In genomic region chr6:46675081-46675480, GRCm38 (mm10) we compare ENCODE assay signal across 21 mouse cellular contexts.
DNase-seq lines count a peak whose midpoint lies in the region; ATAC-seq and TF ChIP-seq lines count a peak whose summit lies in the region.
"Had no signal": no experiment of that assay in that cellular context is flagged by ENCODE, and none has a peak within 500 bp of the region (broad histone marks: within the 10 kb centered on the region; RNA-seq: fewer than 3 reads in every experiment).

No protein-coding gene starts in this region.

- no peak overlapping the region for H3K27ac ChIP-seq in embryonic facial prominence, embryonic 14.5 days (replicated peaks; ENCODE audit: low read depth, low read length)
- H3K27ac ChIP-seq in embryonic facial prominence, embryonic 10.5 days (replicated peaks): no peak overlapping the region
- H3K27ac ChIP-seq in hindbrain, postnatal 0 days: no peak overlapping the region
- no peak overlapping the region for H3K27ac ChIP-seq in hindbrain, embryonic 13.5 days
- H3K27ac ChIP-seq: embryonic facial prominence, embryonic 12.5 days; forebrain, embryonic 13.5 days; heart, embryonic 10.5 days; intestine, embryonic 15.5 days had no signal

- H3K4me3 ChIP-seq in embryonic facial prominence, embryonic 14.5 days (ENCODE audit: low read depth, low read length): no peak overlapping the region
- no peak overlapping the region for H3K4me3 ChIP-seq in embryonic facial prominence, embryonic 10.5 days
- H3K4me3 ChIP-seq in hindbrain, postnatal 0 days (ENCODE audit: low read length): no peak overlapping the region
- H3K4me3 ChIP-seq in hindbrain, embryonic 13.5 days: no peak overlapping the region
- H3K4me3 ChIP-seq: embryonic facial prominence, embryonic 12.5 days; forebrain, embryonic 13.5 days; heart, embryonic 10.5 days; intestine, embryonic 15.5 days had no signal

- H3K36me3 ChIP-seq in embryonic facial prominence, embryonic 14.5 days (ENCODE audit: control insufficient read depth, insufficient read depth, low read length): no peaks in the 10 kb centered on the region
- no peaks in the 10 kb centered on the region for H3K36me3 ChIP-seq in embryonic facial prominence, embryonic 10.5 days (replicated peaks)
- H3K36me3 ChIP-seq in hindbrain, postnatal 0 days (ENCODE audit: insufficient read depth, low read length): no peaks in the 10 kb centered on the region
- H3K36me3 ChIP-seq in hindbrain, embryonic 13.5 days: no peaks in the 10 kb centered on the region
- H3K36me3 ChIP-seq: embryonic facial prominence, embryonic 12.5 days; G1E; heart, embryonic 10.5 days; intestine, embryonic 15.5 days had no signal

- no peak for ATAC-seq in embryonic facial prominence, embryonic 14.5 days (ENCODE audit: low read depth)
- ATAC-seq in hindbrain, postnatal 0 days: no peak
- ATAC-seq in hindbrain, embryonic 13.5 days (ENCODE audit: low FRiP score): no peak
- ATAC-seq: CD4-positive, CD25-positive, alpha-beta regulatory T cell, adult 4 months; forebrain, embryonic 13.5 days; intestine, embryonic 15.5 days had no signal

- DNase-seq in embryonic facial prominence, embryonic 14.5 days (ENCODE audit: low spot score): peak; percentile 10
- no peak for DNase-seq in embryonic facial prominence, embryonic 10.5 days (ENCODE audit: low spot score)
- peak; percentile 20 for DNase-seq in hindbrain, postnatal 0 days (ENCODE audit: low spot score)
- DNase-seq in right cerebral cortex, postnatal 25 days: peak; percentile 4
- no peak for DNase-seq in right cerebral cortex, postnatal 4 days
- DNase-seq in frontal cortex, adult 2 months (ENCODE audit: extremely low spot score in 1 of 2, low spot score in 1 of 2): no peak
- DNase-seq: adrenal gland, postnatal 10 days; cerebellum, adult 9-10 months; embryo, embryonic 11 days; gastrocnemius, postnatal 10 days; heart, adult 18-20 months; heart, postnatal 10 days; heart, postnatal 4 days; kidney, adult 18-20 months had no signal

- WGBS in embryonic facial prominence, embryonic 14.5 days: 71% methylated on average over 2 of the region's 2 CpGs
- WGBS in embryonic facial prominence, embryonic 10.5 days: 84% methylated on average over 2 of the region's 2 CpGs
- WGBS in hindbrain, postnatal 0 days: 61% methylated on average over 2 of the region's 2 CpGs
- 81% methylated on average over 2 of the region's 2 CpGs for WGBS in hindbrain, embryonic 13.5 days

- H3K4me2 ChIP-seq in embryonic facial prominence, embryonic 14.5 days (ENCODE audit: low read depth, low read length): no peak overlapping the region
- H3K4me2 ChIP-seq in hindbrain, postnatal 0 days (ENCODE audit: low read depth, low read length): no peak overlapping the region
- H3K4me2 ChIP-seq in hindbrain, embryonic 13.5 days: no peak overlapping the region
- H3K4me2 ChIP-seq: embryonic facial prominence, embryonic 12.5 days; forebrain, embryonic 13.5 days; intestine, embryonic 15.5 days had no signal

- no peaks in the 10 kb centered on the region for H3K9me3 ChIP-seq in embryonic facial prominence, embryonic 14.5 days (ENCODE audit: control insufficient read depth, low read length)
- H3K9me3 ChIP-seq in embryonic facial prominence, embryonic 10.5 days: no peaks in the 10 kb centered on the region
- no peaks in the 10 kb centered on the region for H3K9me3 ChIP-seq in hindbrain, postnatal 0 days (ENCODE audit: low read length)
- no peaks in the 10 kb centered on the region for H3K9me3 ChIP-seq in hindbrain, embryonic 13.5 days
- H3K9me3 ChIP-seq: embryonic facial prominence, embryonic 12.5 days; forebrain, embryonic 13.5 days; G1E; heart, embryonic 10.5 days; intestine, embryonic 15.5 days had no signal

- TF ChIP-seq CTCF in hindbrain, postnatal 0 days (IDR thresholded peaks at IDR 0.05; ENCODE audit: low read depth): no peak

- no peaks in the 10 kb centered on the region for H3K27me3 ChIP-seq in embryonic facial prominence, embryonic 14.5 days (replicated peaks; ENCODE audit: control insufficient read depth, insufficient read depth, low read length)
- no peaks in the 10 kb centered on the region for H3K27me3 ChIP-seq in embryonic facial prominence, embryonic 10.5 days (replicated peaks; ENCODE audit: low read depth, poor library complexity, severe bottlenecking)
- no peaks in the 10 kb centered on the region for H3K27me3 ChIP-seq in hindbrain, postnatal 0 days (ENCODE audit: insufficient read depth, low read length)
- H3K27me3 ChIP-seq in hindbrain, embryonic 13.5 days: no peaks in the 10 kb centered on the region
- H3K27me3 ChIP-seq: embryonic facial prominence, embryonic 12.5 days; forebrain, embryonic 13.5 days; intestine, embryonic 15.5 days had no signal

- H3K4me1 ChIP-seq in embryonic facial prominence, embryonic 14.5 days (ENCODE audit: control insufficient read depth, insufficient read depth, low read length): no peaks in the 10 kb centered on the region
- H3K4me1 ChIP-seq in embryonic facial prominence, embryonic 10.5 days: no peaks in the 10 kb centered on the region
- H3K4me1 ChIP-seq in hindbrain, postnatal 0 days (ENCODE audit: insufficient read depth, low read length): no peaks in the 10 kb centered on the region
- no peaks in the 10 kb centered on the region for H3K4me1 ChIP-seq in hindbrain, embryonic 13.5 days (replicated peaks)
- H3K4me1 ChIP-seq: embryonic facial prominence, embryonic 12.5 days; forebrain, embryonic 13.5 days; heart, embryonic 10.5 days; intestine, embryonic 15.5 days had no signal

- no peak overlapping the region for H3K9ac ChIP-seq in embryonic facial prominence, embryonic 14.5 days (ENCODE audit: low read depth, low read length)
- no peak overlapping the region for H3K9ac ChIP-seq in hindbrain, postnatal 0 days (replicated peaks; ENCODE audit: low read length)
- no peak overlapping the region for H3K9ac ChIP-seq in hindbrain, embryonic 13.5 days
- H3K9ac ChIP-seq: embryonic facial prominence, embryonic 12.5 days; forebrain, embryonic 13.5 days; intestine, embryonic 15.5 days had no signal

Comparison
In these comparisons a context has a peak if more than half of its experiments do, and no peak if none do; other contexts are left out.
1. DNase-seq: peak in embryonic facial prominence, embryonic 14.5 days (single experiment), hindbrain, postnatal 0 days (single experiment) and right cerebral cortex, postnatal 25 days (single experiment); none in embryonic facial prominence, embryonic 10.5 days (single experiment), right cerebral cortex, postnatal 4 days (single experiment) and frontal cortex, adult 2 months (0 of 2).